Mouse (Mus musculus) ES-E14 (cell line): ENCODE results near the gene Midn.

Source experiments
- HCFC1 ChIP-seq: IDR thresholded peaks from 2 replicates; pipeline ENCODE4 v1.6.1; 2012; ENCODE audit warnings: low read length, inconsistent platforms, borderline replicate concordance; ENCODE audit not compliant: insufficient read depth
- ZC3H11A ChIP-seq: IDR thresholded peaks from 2 replicates; pipeline ENCODE4 v1.6.1; 2012; ENCODE audit warnings: low read depth, mild to moderate bottlenecking, inconsistent platforms, low read length, borderline replicate concordance

DNA sequence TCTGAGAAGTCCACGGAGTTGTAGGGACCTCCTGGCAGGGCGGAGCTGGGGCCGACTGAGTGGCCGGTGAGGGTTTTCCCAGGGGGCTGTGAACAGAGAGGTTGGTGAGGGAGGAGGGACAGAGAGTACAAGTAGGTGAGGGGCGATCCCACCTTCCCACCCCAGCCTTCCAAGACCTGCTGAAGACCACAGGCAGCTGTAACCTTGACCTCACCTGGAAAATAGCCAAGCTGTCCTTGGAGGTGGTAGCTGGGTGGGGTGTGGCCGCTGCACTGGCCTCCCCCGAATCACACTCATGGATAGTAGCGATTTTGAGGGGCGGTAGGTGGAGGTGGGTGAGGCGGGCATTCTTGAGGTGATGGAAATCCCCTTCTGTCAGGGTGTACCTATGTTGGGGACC lies 12.9 kb upstream of the Midn start:
- TF ChIP-seq HCFC1 (no peak), ZC3H11A (no peak)
